Comparison of ENCODE assay signal across 19 mouse cellular contexts in the genomic region with DNA sequence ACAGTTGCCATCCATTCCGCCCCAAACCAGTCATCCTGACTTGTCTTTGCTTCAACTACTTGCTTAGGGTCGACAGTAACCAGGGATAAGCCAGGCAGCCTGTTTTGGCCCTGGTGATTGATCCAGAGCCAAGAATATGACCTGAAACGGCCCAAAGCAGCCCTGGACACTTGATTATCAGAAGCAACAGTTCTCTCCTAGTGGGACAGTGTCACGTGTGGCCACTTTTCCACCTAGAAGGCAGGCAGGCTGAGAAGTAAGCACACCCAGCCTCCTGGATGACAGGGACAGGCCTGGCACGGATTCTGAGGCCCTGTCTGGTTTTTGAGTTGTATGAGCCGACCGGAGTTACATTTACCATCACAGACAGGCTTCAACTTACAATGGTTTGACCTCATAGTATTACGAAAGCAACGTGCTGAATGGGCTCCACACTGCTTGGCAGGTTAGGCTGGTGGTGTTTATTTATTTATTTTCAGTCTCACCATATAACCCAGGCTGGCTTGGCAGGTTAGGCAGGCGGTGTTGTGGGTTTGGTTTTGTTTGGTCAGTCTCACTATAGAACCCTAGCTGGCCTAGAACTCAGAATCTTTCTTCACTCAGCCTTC. TPM values are rescaled to one million over a fixed set of nuclear protein-coding genes. Genes with fewer than 3 reads are reported as not detected.
DNase-seq lines count a peak whose midpoint lies in the region; TF ChIP-seq lines count a peak whose summit lies in the region.
"Had no signal": no experiment of that assay in that cellular context is flagged by ENCODE, and none has a peak within 500 bp of the region (broad histone marks: within the 10 kb centered on the region; RNA-seq: fewer than 3 reads in every experiment).

No protein-coding gene starts in this region.

- H3K27ac ChIP-seq in small intestine, adult 2 months (ENCODE audit: insufficient read depth, low read depth, low read length), result peak overlapping the region; percentile 97
- H3K27ac ChIP-seq: embryonic facial prominence, embryonic 12.5 days; forebrain, embryonic 12.5 days; heart, embryonic 15.5 days; liver, embryonic 13.5 days; macrophage; midbrain, embryonic 13.5 days had no signal

- no peaks in the 10 kb centered on the region for H3K27me3 ChIP-seq in small intestine, adult 2 months (ENCODE audit: control insufficient read depth, insufficient read depth, low read length)
- H3K27me3 ChIP-seq: embryonic facial prominence, embryonic 12.5 days; forebrain, embryonic 12.5 days; heart, embryonic 15.5 days; liver, embryonic 13.5 days; midbrain, embryonic 13.5 days had no signal

- H3K4me3 ChIP-seq in small intestine, adult 2 months (ENCODE audit: low read depth, low read length), result no peak overlapping the region
- H3K4me3 ChIP-seq: embryonic facial prominence, embryonic 12.5 days; forebrain, embryonic 12.5 days; heart, embryonic 15.5 days; liver, embryonic 13.5 days; midbrain, embryonic 13.5 days had no signal

- peaks cover 5% of the 10 kb centered on the region; the same call in 1 of the 2 replicates for H3K36me3 ChIP-seq in small intestine, adult 2 months (ENCODE audit: control insufficient read depth, insufficient read depth, low read length)
- H3K36me3 ChIP-seq: embryonic facial prominence, embryonic 12.5 days; forebrain, embryonic 12.5 days; heart, embryonic 15.5 days; midbrain, embryonic 13.5 days had no signal

- H3K4me1 ChIP-seq in small intestine, adult 2 months (ENCODE audit: control insufficient read depth, insufficient read depth, insufficient read length, low read length), result peaks cover 29% of the 10 kb centered on the region
- H3K4me1 ChIP-seq: embryonic facial prominence, embryonic 12.5 days; forebrain, embryonic 12.5 days; midbrain, embryonic 13.5 days had no signal

- peak; percentile 31 to 50 for DNase-seq in cerebellum, postnatal 14 days
- no peak for DNase-seq in cerebellum, adult 8-10 months
- DNase-seq in lung, postnatal 36 days, result peak; percentile 34
- DNase-seq in lung, postnatal 4 days, result no peak
- DNase-seq in heart, adult 8-10 months (ENCODE audit: low spot score), result peak; percentile 61
- DNase-seq in left cerebral cortex, postnatal 14 days (ENCODE audit: low spot score in 2 of 2), result no peak
- DNase-seq in left cerebral cortex, postnatal 4 days, result no peak
- DNase-seq: adrenal gland, postnatal 36 days; kidney, postnatal 10 days; layer of hippocampus, adult 9-11 months; liver, embryonic 13.5 days; right cerebral cortex, postnatal 14 days; thymus, postnatal 14 days had no signal

- intact Hi-C loops in left cerebral cortex, postnatal 14 days (cut with DNase I), result no loop called here
- intact Hi-C loops in left cerebral cortex, postnatal 4 days (cut with DNase I), result no loop called here

- 62% methylated on average over 10 of the region's 10 CpGs for WGBS in small intestine, adult 2 months

- no peak for TF ChIP-seq POLR2A in small intestine, adult 2 months (IDR thresholded peaks at IDR 0.05; ENCODE audit: low read depth, low read length)

- TF ChIP-seq CTCF in small intestine, adult 2 months (IDR thresholded peaks at IDR 0.05; ENCODE audit: extremely low read depth, insufficient read length, insufficient replicate concordance, low read depth, low read length), result no peak

RNA-seq across cellular contexts. Expression of gene Max, which starts 35.6 kb away (rescaled TPM):
- 10 to 100 TPM; 59.2 to 86.0 (median 63.7) TPM for total RNA-seq in heart, adult 8-10 months (2022)
- polyA plus RNA-seq in small intestine, adult 2 months (2012; rRNA removed), result 34.6 and 99.1 TPM in 2 replicates
- 10 to 100 TPM; 81.5 to 84.4 TPM for total RNA-seq in left cerebral cortex, postnatal 14 days (2021)
- total RNA-seq in left cerebral cortex, postnatal 4 days (2021), result 10 to 100 TPM; 78.8 to 80.9 TPM

Comparison
In these comparisons a context has a peak if more than half of its experiments do, and no peak if none do; other contexts are left out.
1. DNase-seq: peak in cerebellum, postnatal 14 days (2 of 2), lung, postnatal 36 days (single experiment) and heart, adult 8-10 months (single experiment); none in cerebellum, adult 8-10 months (single experiment), lung, postnatal 4 days (0 of 2), left cerebral cortex, postnatal 14 days (0 of 2) and left cerebral cortex, postnatal 4 days (single experiment).